Mouse (Mus musculus) bone marrow, adult 2 months (tissue): ENCODE results near the gene Bex1.

ENCODE experiments used
- CTCF ChIP-seq: fragments of 200-500 bp; IDR thresholded peaks from 2 replicates; pipeline ENCODE4 v1.5.1; 2011; ENCODE audit warnings: low read length, control low read depth; ENCODE audit not compliant: control insufficient read depth, insufficient read depth
- POLR2A ChIP-seq: fragments of 200-500 bp; IDR thresholded peaks from 2 replicates; pipeline ENCODE4 v1.6.1; 2011; ENCODE audit warnings: low read depth, mild to moderate bottlenecking, control low read depth, low read length, borderline replicate concordance; ENCODE audit not compliant: control insufficient read depth

DNA sequence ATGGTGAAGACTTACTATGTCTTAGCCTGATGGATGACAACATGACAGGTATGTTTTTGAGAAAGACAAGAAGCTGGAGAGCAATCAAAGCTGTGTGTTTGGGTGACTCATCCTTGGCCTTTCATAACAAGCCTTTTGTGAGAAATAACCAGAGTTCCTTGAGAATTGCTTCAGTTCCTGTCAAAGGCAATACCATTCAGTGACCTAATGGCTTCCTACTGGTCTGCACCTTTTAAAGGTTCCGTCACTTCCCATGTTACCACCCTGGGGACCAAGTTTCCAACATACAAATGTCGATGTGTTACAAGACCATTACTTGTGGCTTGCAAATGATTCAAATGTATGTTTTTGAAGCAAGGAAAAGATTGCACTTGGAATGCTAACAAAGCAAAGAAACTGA is 27.9 kb upstream of the Bex1 start:
- TF ChIP-seq POLR2A = no peak
- no peak for TF ChIP-seq CTCF
